Mouse (Mus musculus) thymus, adult 2 months (tissue): Measurements from ENCODE around the gene Hsf4.

Source experiments
- CTCF ChIP-seq: fragments of 200-500 bp; IDR thresholded peaks from 2 replicates; pipeline ENCODE4 v1.5.1; 2012; ENCODE audit warnings: mild to moderate bottlenecking, control low read depth, low read length, moderate library complexity, borderline replicate concordance; ENCODE audit not compliant: control insufficient read depth, poor library complexity, insufficient read depth; ENCODE audit errors: extremely low read depth
- POLR2A ChIP-seq: fragments of 200-500 bp; IDR thresholded peaks from 2 replicates; pipeline ENCODE4 v1.6.1; 2012; ENCODE audit warnings: mild to moderate bottlenecking, low read length, control low read depth, moderate library complexity; ENCODE audit not compliant: control insufficient read depth, poor library complexity, insufficient read depth; ENCODE audit errors: extremely low read depth

GRCm38 (mm10) chr8:105303396-105303795 is 33.8 kb downstream of the Hsf4 start:
- no peak for TF ChIP-seq POLR2A
- TF ChIP-seq CTCF: no peak
